Mouse (Mus musculus): ENCODE measurements around the gene Tsga10. TPM values are rescaled to one million over a fixed set of nuclear protein-coding genes. Genes with fewer than 3 reads are reported as not detected.

Tsga10 gene
- total and polyA plus RNA-seq, 3 experiments, result 0.80 to 4.1 (median 3.7) TPM

- DNase-seq, result no peak
- H3K36me3 ChIP-seq (ENCODE audit: control insufficient read depth, insufficient read depth, low read length), result no peaks in the 10 kb centered on the region
- no peak overlapping the region for H3K9ac ChIP-seq (ENCODE audit: low read depth, low read length)
- H3K4me3 ChIP-seq, result no peak overlapping the region
- TF ChIP-seq CTCF (IDR thresholded peaks at IDR 0.05), result peak; percentile 33
- TF ChIP-seq POLR2A (IDR thresholded peaks at IDR 0.05; ENCODE audit: insufficient read depth, low read depth, low read length), result no peak
- no peak for TF ChIP-seq EP300 (IDR thresholded peaks at IDR 0.05; ENCODE audit: insufficient read depth, low read depth, low read length)
- no peaks in the 10 kb centered on the region for H3K79me2 ChIP-seq (replicated peaks; ENCODE audit: control insufficient read depth, insufficient read depth, low read length)
- H3K4me1 ChIP-seq (ENCODE audit: control insufficient read depth, insufficient read depth, low read length), result no peaks in the 10 kb centered on the region
- H3K27me3 ChIP-seq (ENCODE audit: control insufficient read depth, insufficient read depth, low read length), result no peaks in the 10 kb centered on the region
- intact Hi-C loops (cut with DNase I), result no loop called here
- H3K27ac ChIP-seq, result no peak overlapping the region
Measured at GRCm38 (mm10) chr1:37759407-37759806, 106.8 kb downstream of the Tsga10 start.

GRCm38 (mm10) chr1:37744650-37745259, 121.5 kb downstream of the Tsga10 start:
- no peaks in the 10 kb centered on the region for H3K79me2 ChIP-seq (replicated peaks; ENCODE audit: control insufficient read depth, insufficient read depth, low read length)
- DNase-seq, result no peak
- H3K4me1 ChIP-seq (ENCODE audit: control insufficient read depth, insufficient read depth, low read length), result no peaks in the 10 kb centered on the region
- no peaks in the 10 kb centered on the region for H3K36me3 ChIP-seq (ENCODE audit: control insufficient read depth, insufficient read depth, low read length)
- intact Hi-C loops (cut with DNase I), result no loop called here
- TF ChIP-seq POLR2A (IDR thresholded peaks at IDR 0.05; ENCODE audit: insufficient read depth, low read depth, low read length) (no peak), CTCF (IDR thresholded peaks at IDR 0.05) (no peak), EP300 (IDR thresholded peaks at IDR 0.05; ENCODE audit: insufficient read depth, low read depth, low read length) (no peak)
- no peak overlapping the region for H3K4me3 ChIP-seq
- no peak overlapping the region for H3K27ac ChIP-seq
- H3K27me3 ChIP-seq (ENCODE audit: control insufficient read depth, insufficient read depth, low read length), result no peaks in the 10 kb centered on the region
- 52% methylated on average over 9 of the region's 9 CpGs for WGBS
- no peak overlapping the region for H3K9ac ChIP-seq (ENCODE audit: low read depth, low read length)

DNA sequence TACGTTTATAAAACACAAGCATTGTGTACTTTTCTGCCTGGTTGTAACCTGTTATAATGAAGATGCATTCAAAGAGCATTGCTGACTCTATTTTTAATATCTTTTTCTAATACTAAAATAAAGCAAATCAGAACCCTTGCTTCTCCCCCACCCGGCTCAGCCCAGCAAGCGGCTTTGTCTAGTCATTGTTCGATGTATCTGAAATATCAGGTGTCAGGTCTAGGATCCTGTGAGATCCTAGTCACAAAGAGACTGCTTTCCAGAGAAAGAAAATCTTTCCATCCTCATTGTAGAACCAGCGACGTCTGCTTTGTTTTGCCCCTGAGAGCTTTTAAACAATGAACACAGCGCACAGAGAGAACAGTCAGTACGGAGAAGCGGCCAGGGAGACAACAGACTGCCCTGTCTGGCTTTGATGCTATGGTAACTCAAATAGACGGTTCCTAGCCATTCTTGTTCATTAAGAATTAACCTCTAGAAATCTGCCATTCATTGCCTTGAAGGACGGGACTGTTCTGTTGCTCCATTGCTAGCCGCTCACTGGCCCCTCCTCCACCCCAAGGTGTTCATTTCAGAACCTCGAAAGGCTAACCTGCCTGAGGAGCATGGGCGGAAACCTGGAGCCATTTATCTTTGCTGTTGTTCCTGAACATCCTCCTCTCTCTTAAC, 123.5 kb downstream of the Tsga10 start:
- Histone ChIP-seq H3K79me2 (replicated peaks; ENCODE audit: control insufficient read depth, insufficient read depth, low read length) (no peaks in the 10 kb centered on the region), H3K27ac (no peak overlapping the region), H3K4me3 (no peak overlapping the region), H3K9ac (ENCODE audit: low read depth, low read length) (no peak overlapping the region), H3K36me3 (ENCODE audit: control insufficient read depth, insufficient read depth, low read length) (no peaks in the 10 kb centered on the region), H3K27me3 (ENCODE audit: control insufficient read depth, insufficient read depth, low read length) (no peaks in the 10 kb centered on the region), H3K4me1 (ENCODE audit: control insufficient read depth, insufficient read depth, low read length) (no peaks in the 10 kb centered on the region)
- no peak for TF ChIP-seq POLR2A (IDR thresholded peaks at IDR 0.05; ENCODE audit: insufficient read depth, low read depth, low read length)
- TF ChIP-seq EP300 (IDR thresholded peaks at IDR 0.05; ENCODE audit: insufficient read depth, low read depth, low read length), result no peak
- TF ChIP-seq CTCF (IDR thresholded peaks at IDR 0.05), result no peak
- no peak for DNase-seq
- WGBS, result 70% methylated on average over 14 of the region's 14 CpGs
- intact Hi-C loops (cut with DNase I), result no loop called here

DNA sequence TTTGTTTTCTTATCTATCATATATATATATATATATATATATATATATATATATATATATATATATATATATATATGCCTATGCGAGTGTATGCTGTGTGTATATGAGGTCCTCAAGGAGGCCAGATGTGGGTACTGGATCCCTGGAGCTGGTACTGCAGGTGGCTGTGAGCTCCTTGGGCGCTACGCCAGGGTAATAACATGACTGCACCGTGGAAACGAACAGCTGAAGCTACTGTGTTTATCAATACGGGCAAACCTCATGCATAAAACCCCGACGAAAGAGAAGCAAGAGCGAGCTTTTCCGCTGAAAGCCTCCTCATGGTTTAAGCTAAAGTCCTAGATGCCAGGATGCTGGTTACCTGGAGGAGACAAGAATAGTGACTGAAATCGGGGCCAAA, 124.1 kb downstream of the Tsga10 start:
- DNase-seq, result no peak
- Histone ChIP-seq H3K27me3 (ENCODE audit: control insufficient read depth, insufficient read depth, low read length) (no peaks in the 10 kb centered on the region), H3K27ac (no peak overlapping the region), H3K4me3 (no peak overlapping the region), H3K36me3 (ENCODE audit: control insufficient read depth, insufficient read depth, low read length) (no peaks in the 10 kb centered on the region), H3K79me2 (replicated peaks; ENCODE audit: control insufficient read depth, insufficient read depth, low read length) (no peaks in the 10 kb centered on the region), H3K4me1 (ENCODE audit: control insufficient read depth, insufficient read depth, low read length) (no peaks in the 10 kb centered on the region), H3K9ac (ENCODE audit: low read depth, low read length) (no peak overlapping the region)
- WGBS, result 88% methylated on average over 11 of the region's 11 CpGs
- intact Hi-C loops (cut with DNase I), result no loop called here
- no peak for TF ChIP-seq POLR2A (IDR thresholded peaks at IDR 0.05; ENCODE audit: insufficient read depth, low read depth, low read length)
- no peak for TF ChIP-seq CTCF (IDR thresholded peaks at IDR 0.05)
- TF ChIP-seq EP300 (IDR thresholded peaks at IDR 0.05; ENCODE audit: insufficient read depth, low read depth, low read length), result no peak

GRCm38 (mm10) chr1:37740161-37740802, 125.9 kb downstream of the Tsga10 start:
- H3K79me2 ChIP-seq (replicated peaks; ENCODE audit: control insufficient read depth, insufficient read depth, low read length), result no peaks in the 10 kb centered on the region
- WGBS, result 39% methylated on average over 8 of the region's 8 CpGs
- H3K9ac ChIP-seq (ENCODE audit: low read depth, low read length), result no peak overlapping the region
- H3K27me3 ChIP-seq (ENCODE audit: control insufficient read depth, insufficient read depth, low read length), result no peaks in the 10 kb centered on the region
- no peak overlapping the region for H3K4me3 ChIP-seq
- H3K4me1 ChIP-seq (ENCODE audit: control insufficient read depth, insufficient read depth, low read length), result no peaks in the 10 kb centered on the region
- TF ChIP-seq CTCF (IDR thresholded peaks at IDR 0.05) (no peak), EP300 (IDR thresholded peaks at IDR 0.05; ENCODE audit: insufficient read depth, low read depth, low read length) (no peak), POLR2A (IDR thresholded peaks at IDR 0.05; ENCODE audit: insufficient read depth, low read depth, low read length) (no peak)
- intact Hi-C loops (cut with DNase I), result no loop called here
- no peaks in the 10 kb centered on the region for H3K36me3 ChIP-seq (ENCODE audit: control insufficient read depth, insufficient read depth, low read length)
- no peak for DNase-seq
- H3K27ac ChIP-seq, result no peak overlapping the region

DNA sequence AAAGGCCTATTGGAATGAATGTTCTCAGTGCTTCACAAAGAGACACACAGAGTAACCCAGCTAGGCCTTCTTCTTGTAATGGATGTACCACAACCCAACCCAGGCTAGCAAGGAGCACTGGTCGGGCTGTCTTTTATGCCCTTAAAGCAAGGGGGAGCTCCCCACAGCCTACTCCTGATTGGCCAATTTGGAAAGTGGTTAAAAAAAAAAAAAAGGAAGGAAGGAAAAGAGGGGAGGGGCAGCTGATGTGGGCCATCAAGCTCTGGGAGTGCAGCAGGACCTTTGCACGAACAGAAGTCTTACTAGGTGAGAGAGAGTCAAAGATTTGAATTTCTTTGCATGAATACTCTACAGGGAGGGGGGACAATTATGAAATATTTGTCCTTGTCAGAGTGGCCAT, 127.3 kb downstream of the Tsga10 start:
- H3K79me2 ChIP-seq (replicated peaks; ENCODE audit: control insufficient read depth, insufficient read depth, low read length), result no peaks in the 10 kb centered on the region
- no peaks in the 10 kb centered on the region for H3K4me1 ChIP-seq (ENCODE audit: control insufficient read depth, insufficient read depth, low read length)
- intact Hi-C loops (cut with DNase I), result no loop called here
- no peak overlapping the region for H3K27ac ChIP-seq
- TF ChIP-seq POLR2A (IDR thresholded peaks at IDR 0.05; ENCODE audit: insufficient read depth, low read depth, low read length) (no peak), EP300 (IDR thresholded peaks at IDR 0.05; ENCODE audit: insufficient read depth, low read depth, low read length) (no peak), CTCF (IDR thresholded peaks at IDR 0.05) (no peak)
- H3K4me3 ChIP-seq, result no peak overlapping the region
- no peak overlapping the region for H3K9ac ChIP-seq (ENCODE audit: low read depth, low read length)
- 53% methylated on average over 2 of the region's 2 CpGs for WGBS
- no peaks in the 10 kb centered on the region for H3K27me3 ChIP-seq (ENCODE audit: control insufficient read depth, insufficient read depth, low read length)
- no peak for DNase-seq
- H3K36me3 ChIP-seq (ENCODE audit: control insufficient read depth, insufficient read depth, low read length), result no peaks in the 10 kb centered on the region

Measured in heart, adult 2 months (tissue).